Mouse (Mus musculus): Measurements from ENCODE around the gene Lrp5. TPM values are rescaled to one million over a fixed set of nuclear protein-coding genes. Genes with fewer than 3 reads are reported as not detected.
"Not testable (repeated sequence)": the region's sequence is repeated elsewhere in the genome, so short reads cannot be mapped to it uniquely, and the experiment has no call there.

Lrp5 gene
- total RNA-seq, 4 experiments from 2014 or later, result 48.9 to 52.9 (median 50.7) TPM

DNA sequence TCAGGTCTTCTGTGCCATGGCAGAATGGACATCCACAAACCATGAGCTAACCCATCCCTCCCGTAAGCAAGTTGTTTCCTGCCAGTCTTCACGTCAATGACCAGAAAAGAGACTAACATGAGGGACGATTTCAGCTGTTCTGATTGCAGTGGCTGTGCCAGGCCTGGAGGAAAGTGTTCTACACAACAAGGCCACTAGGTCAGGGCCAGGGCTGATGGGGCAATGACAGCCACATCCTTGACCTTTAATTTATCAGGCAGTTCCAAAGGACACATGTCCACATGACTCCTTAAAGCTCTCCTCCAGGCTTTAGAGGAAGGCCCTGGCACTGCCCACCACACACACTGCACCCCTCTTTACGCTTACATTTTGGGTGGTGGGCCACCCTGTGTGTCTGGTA, 9.1 kb upstream of the Lrp5 start:
- no peak for DNase-seq (ENCODE audit: low spot score)

DNA sequence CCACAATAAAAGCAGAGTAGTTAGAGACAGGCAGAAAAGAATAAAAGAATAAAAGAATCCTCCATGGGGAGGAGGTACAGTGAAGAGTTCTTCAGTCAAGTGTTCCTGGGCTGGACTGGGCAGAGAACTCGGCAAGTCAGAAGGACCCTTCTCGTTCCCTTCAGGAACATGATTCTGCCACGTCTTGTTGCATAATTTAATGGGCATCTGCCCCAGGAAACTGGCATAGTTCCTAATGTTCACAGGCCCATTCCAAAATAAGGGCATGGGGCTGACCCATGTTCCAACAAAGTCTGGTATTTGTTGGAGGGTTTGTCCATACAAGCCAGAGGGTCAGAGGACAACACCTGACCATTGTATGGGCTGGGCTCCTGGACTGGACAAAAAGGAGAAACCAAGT, 8.6 kb upstream of the Lrp5 start:
- no peak for DNase-seq (ENCODE audit: low spot score)

DNA sequence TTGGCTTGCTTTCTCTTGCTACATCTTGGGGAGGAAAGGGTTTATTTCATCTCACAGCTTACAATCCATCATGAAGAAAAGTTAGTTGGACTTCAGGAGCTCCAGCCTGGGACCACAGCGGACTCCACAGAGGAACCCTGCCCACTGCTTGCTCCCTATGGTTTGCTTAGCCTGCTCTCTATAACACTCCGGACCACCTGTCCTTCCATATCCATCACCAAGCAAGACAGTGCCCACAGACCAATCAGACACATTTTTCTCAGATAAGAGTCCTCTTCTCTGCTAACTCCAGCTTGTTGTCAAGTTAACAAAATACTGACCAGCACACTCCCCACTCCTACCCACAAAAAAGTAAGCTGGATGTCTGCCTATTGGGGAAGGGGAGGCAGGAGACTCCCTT, 8.1 kb upstream of the Lrp5 start:
- DNase-seq (ENCODE audit: low spot score), result no peak

DNA sequence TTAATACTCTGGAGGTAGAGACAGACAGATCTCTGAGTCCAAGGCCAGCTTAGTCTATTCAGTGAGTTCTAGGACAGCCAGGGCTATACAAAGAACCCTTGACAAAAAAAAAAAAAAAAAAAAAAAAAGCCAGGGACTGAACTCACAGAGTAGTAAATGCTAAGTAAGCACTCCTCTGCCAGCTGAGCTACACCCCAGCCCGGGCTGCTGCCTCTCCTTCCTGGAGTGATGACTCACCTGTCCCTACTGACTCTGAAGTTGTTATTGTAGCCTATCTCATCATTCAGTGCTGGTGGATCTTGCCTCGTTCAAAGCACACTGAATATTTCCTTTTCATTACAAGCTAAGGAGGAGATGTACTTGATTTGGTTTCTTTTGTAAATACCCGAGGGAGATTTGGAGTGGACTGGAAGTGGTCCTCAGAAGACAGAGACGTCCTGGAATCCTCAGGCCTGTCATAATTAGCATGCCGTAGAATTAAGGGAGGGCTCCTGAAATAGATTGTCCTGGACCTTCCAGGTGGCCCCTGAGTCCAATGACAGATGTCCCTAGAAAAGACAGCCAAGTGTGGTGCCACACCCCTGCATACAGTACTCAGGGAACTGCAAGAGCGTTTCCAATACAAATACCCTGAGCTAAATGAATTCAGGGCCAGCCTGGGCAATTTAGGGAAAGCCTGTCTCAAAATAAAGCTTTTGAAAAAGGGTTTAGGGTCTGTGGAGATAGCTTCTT, 6.2 kb upstream of the Lrp5 start:
- DNase-seq (ENCODE audit: low spot score), result no peak

DNA sequence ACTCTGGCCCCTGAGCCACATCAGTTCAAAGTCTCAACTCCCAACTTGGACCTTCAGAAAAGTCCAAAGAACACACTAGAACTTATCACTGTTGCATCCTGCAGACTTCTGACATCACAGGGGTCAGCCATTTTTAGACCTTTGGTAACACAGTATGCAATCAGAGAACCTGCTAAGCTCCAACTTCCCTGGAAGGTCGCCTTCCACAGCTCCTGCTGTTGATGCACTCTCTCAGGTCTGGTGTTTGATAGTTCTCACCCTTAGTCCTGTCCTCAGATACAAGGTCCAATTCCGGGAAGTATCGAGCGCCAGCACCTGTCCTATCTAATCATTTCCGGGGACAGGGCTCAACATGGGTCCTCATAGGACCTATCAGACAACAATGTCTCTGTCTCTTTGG, 5.0 kb upstream of the Lrp5 start:
- no peak for DNase-seq (ENCODE audit: low spot score)

DNA sequence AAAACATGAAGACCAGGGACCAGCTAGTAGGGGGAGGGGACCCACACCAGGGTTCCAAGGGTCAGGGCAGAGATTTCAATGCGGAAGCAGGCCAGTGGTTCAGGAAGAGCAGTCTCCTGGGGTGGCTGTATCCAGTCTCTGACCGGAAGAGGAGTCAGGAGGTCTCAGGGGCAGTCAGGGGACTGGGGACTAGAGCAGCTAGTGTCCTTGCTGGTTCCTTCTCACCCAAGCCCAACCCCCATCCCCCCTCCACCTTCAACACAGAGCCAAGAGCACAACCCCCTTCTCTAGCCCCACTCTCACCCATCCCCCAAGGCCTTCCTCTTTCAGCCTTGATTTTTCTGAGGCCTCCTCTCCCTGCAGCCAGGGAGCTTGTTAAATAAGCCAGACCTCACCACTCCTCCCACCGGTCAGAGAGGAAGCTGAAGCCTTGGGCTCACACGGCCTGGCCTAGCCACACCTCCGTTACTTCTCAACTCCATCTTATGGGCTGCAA, 1.4 kb upstream of the Lrp5 start:
- DNase-seq (ENCODE audit: low spot score), result peak; percentile 33

DNA sequence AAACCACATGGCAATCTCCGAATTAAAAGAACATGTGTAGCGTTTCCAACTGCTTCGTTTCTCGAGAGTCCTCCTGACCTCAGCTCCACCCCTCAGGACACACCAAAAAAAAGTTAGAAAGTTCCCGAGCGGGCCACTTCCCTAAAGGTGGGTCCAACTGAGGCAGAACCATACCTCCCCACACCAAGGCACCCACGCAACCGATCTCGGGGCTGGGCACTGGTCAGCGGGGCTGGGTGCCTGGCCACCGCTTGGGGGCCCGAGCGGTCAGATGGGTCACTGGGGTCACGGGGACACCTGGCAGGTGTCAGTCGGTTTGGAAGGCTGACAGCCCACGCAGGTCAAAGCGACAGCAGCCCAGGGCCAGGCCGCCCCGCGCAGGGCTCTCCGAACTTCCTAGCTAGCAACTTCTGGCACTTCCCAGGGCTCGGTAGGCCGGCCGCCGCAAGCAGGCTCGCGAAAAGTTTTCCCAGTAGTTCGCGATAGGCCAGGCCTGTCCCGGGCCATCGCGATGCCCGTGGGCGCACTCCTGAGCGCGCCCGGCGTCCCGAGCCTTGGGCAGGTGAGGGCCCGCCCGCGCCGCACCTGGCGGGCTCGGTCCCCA, 651 bp downstream of the Lrp5 start:
- DNase-seq (ENCODE audit: low spot score), result peak; percentile 28

DNA sequence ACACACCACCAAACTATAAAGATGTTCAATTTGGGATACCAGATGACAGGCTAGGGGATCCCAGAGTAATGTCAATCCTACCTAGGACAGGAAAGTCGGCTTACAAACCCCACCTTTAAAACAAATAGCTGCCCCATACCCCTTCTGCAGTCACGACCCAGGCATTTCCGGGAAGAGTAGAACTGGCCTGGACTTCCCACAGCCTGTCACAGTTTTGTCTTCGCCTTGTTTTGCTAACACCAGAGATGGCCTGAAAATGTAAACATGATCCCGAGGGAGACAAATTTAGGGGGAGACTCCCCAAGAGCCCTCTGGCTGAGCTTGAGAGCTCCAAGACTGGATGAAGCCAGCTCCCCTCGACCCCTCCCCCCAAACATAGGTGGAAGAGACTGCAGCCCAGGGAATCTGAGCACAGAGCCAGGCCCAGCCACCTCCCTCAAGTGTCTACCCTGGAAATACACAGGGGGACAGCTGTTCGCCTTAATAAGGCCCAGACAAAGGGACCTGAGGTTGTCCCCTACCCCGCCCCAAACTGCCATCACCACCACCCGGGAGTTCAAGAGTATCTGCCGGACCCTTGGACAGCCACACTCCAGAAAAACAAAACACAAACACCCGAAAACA, 1.3 kb downstream of the Lrp5 start:
- DNase-seq (ENCODE audit: low spot score), result peak; percentile 27

DNA sequence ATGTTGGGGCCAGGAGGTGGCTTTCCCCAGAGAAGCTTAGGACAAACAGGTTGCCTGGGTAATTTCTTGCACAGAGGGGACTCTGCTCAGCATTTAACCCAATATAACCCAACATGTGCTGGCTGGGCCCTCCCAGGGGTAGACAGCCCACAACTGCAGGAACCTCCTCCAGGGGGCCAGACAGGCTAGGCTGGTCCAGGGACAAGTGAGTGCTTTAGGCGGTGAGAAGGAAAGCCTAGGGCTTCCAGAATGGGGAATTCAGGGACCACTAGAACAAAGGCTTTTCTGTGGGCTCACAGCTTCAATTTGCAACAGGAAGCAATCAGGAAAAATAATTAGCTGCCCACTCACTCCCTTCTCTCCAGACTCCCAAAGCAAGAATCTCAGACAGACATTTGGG, 1.9 kb downstream of the Lrp5 start:
- DNase-seq (ENCODE audit: low spot score), result no peak

DNA sequence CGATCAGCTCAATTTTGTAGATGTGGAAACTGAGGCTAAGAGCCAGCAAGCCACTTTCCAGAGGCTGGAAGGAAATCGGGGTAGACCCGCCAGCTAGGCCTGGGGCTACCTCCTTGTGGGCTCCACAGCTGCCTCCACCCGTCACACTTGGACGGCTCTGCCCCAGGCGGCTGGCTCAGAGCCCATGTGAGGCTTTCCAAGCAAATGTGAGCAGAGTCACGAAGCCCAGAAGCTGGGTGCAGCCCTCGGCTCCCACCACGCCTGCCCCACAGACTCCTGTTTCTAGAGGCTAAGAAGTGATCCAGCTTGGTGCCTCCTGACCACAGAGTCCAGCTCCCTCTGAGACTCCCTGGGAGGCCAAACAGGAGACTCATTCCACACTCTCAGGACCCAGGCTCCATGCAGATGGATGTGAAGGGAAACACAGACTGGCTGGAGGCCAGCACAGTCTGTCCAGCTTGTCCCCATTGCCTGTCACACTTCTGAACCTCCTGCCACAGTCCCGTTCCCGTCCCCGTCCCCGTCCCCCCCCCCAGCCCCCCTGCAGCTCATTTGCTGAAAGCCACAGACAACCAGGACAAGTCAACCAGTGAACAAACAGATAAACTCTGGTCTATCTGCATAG, 4.9 kb downstream of the Lrp5 start:
- DNase-seq (ENCODE audit: low spot score), result peak; percentile 90

DNA sequence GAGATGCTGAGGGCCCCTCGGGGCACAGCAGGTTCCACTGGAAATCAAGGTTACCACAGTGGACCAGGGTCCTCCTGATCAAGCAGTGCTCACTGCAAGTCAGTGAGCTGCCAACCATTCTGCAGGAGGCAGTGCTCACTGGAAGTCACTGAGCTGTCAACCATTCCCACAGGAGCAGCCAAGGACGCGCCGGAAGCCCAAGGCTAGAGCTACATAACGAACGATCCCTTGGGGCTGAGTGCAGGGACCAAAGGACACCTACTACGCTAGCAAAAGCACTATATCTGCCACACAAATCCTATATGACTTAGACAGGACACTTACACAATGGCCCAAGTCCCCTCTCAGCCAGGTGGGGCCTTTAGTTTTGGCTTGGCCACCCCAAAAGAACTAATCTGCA, 5.6 kb downstream of the Lrp5 start:
- DNase-seq (ENCODE audit: low spot score), result peak; percentile 33

DNA sequence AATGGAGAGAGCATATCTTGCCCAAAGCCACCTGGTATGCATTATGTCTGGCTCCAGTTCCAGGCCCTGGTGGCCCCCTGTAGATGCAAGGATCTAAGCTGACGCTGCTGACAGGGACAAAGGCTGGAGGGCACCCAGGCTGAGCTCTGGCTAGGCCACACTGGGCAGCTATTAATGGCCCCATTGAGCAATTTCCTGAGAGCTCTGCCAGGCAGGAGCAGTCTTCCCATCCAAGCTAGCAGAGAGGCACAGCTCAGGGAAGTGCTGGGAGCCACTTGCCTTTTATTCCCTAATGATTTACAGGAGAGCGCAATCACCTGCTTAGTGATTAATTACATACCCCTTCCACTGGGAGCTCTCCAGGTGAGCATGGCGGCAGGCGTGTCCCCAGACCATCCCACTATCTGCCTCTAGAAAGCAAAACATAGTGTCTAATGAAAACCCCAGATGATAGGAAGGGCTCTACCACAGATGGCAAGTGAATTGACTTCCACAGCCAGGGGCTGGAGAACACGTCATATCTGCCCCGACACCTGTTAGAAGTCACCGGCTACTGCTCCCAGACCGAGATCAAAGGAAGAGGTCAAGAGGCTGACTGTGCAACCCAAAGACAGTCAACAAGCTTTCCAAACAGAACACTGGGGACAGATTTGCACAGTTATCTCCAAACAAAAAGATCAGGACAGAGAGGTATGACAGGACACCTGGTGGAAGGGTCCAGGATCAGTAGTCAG, 12.1 kb downstream of the Lrp5 start:
- DNase-seq (ENCODE audit: low spot score), result peak; percentile 74

DNA sequence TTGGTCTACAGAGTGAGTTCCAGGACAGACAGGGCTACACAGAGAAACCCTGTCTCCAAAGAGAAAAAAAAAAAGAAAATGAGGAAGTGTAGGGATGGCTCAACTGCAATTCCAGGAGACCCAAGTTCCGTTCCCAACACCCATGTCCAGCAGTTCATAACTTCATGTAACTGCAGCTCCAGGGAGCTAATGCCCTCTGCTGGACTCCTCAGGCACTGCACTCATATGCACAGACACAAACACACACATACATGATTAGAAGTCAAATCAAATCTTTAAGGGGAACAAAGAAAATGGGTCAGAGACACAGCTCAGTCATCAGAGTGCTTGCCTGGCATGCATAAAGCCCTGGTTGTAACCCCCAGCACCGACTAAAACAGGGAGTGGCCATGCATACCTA, 13.2 kb downstream of the Lrp5 start:
- DNase-seq (ENCODE audit: low spot score), result no peak

DNA sequence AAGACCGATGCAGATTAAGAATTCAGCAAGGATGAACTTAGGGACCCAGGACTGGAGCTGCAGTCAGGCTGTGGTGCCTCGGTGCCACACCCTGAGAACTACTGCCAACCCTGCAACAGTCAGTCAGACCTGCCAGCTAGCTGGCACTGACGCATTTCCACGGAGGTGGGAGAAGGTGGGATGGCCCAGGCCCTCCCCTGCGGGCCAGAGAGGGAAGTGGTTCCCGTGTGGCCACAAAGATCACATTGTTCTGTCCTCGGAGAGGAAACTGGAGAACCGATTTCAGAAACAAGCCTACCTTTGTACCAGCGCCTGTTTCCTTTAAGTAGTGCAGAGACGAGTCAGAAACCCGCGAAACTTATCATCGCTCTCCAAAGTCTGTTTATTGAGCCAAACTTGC, 17.3 kb downstream of the Lrp5 start:
- DNase-seq (ENCODE audit: low spot score), result peak; percentile 75

DNA sequence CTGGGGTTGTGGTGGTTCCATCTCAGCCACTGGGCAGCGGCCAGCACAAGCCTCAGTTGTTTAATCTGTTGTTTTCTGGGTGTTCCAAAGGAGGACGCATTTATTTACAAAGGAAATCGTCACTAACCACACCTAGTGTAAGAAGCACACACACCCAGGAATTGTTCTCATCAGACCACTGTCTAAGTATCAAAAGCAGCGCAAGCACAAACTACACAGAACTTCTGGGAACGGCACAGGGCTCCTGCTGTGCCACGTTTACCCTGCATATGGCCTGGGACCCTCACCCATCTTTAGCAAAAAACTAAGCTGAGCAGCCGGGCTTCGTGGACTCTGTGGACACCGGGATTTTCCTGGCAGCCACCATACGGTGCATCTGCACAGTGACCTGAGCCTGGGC, 17.8 kb downstream of the Lrp5 start:
- DNase-seq (ENCODE audit: low spot score), result no peak

DNA sequence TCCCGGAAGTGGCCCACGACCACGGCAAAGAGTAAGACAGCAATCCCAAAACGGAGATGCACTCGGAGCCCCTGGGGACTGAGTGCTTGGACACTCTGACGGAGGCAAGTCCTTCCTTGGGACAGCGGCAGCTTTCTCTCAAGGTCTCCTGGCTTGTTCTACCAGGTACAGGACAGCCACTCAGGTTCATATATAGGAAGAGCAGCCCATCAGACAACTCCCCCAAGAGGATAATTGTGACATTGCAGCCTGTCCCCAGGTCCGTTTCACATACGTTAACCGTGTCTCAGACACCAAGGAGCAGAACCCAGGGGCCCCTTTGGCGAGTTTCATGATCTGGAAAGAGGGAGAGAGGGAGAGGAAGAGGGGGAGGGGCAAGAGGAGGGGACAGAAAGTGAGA, 18.4 kb downstream of the Lrp5 start:
- DNase-seq (ENCODE audit: low spot score), result no peak

DNA sequence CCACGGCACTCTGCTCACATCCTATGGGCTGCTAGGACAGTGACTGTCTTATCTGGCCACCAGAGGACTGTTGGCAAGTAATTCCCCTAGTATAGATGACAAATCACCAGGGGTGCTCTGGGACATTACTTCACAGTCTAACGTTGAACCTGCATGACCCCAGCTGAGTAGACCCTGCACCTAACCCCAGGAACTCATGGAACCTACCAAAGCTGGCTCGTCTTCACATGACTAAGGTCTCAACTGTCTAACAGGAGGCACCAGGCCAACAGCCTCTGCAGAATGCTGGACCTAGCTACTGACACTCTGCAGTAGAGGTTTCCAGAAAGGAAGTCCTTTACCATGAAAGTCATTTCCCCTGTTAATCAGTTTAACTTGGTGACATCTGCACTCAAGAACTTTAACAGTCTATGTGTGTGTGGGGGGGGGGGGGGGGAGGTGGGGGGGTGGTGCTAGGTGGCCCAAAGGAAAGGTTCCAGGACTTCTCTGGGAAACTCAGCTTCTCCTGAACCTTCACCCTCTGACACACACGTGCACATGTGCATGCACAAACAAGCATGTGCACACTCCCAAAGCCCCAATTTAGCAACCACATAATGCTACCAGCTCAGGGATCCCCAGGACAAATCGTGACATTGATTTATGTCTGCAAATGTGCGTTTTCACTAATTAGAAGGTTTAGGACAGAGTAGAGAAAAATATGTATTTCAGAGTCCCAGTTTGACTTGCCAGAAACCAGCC, 19.0 kb downstream of the Lrp5 start:
- no peak for DNase-seq (ENCODE audit: low spot score)

DNA sequence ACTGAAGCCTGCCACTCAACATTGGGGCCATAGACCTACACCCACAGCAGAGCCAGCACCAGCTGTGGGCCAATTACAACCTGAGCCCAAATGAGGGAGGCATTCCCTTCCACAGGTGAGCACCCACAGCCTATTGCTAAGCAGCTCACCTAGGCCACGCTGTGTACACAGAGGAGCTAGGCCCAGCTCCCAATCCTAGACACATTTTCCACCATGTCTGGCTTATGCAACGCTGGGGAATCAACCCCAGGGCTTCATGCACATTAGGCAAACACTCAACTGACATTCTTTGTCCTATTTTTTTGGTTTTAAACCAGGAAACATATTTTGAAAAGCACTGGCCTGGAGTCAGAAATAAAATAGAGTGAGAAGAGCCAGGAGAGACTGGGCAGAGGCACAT, 19.7 kb downstream of the Lrp5 start:
- DNase-seq (ENCODE audit: low spot score), result no peak

DNA sequence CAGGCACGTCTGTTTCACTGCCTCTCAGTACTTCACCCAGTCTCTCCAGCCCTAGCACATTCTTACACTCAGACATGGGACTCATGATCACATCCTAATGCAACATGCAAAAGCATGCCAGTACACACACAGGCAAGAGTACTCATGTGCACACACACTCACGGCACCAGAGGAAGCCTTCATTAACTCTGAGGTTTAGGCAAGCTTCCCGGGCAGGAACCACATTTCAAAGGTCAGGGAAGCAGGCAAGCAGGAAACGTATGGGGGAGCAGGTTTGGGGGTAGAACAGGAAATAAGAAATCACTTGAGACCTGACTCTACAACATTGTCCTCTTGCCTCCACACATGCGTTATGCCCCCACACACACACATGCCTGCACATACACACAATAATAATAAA, 20.9 kb downstream of the Lrp5 start:
- no peak for DNase-seq (ENCODE audit: low spot score)

DNA sequence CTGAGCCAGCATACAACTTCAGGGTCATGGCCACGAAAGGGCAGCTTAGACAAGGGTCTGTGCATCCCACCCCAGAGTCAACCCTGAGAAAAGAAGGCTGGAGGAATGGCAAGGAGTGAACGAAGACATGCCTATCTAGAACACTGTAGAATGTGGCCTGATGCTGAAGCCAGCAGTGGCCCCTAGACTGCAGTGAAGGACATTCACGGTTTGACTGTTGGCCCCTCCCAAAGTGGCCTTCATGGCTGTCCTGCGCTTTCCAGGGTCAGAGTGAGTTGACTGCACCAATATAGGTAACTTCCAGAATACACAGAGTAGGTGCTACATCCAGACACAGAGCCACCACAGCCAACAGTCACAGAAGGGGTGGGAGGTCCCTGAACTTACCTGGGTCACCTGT, 28.4 kb downstream of the Lrp5 start:
- DNase-seq (ENCODE audit: low spot score), result no peak

DNA sequence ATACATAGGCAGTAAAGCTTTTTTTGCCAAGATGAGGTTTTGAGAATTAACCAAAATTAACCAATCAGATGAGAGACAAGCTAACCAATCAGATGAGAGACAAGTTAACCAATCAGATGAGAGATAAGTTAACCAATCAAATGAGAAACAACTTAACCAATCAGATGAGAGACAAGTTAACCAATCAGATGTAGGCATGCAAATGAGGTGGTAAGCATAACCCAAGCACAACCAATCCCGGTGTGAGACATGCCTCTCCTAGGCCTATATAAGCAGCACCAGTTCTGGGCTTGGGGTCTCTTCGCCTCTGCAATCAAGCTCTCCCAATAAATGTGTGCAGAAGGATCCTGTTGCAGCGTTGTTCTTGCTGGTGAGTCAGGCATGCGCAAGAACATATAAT, 29.3 kb downstream of the Lrp5 start:
- DNase-seq (ENCODE audit: low spot score), result not testable (repeated sequence)
